Mouse (Mus musculus): ENCODE data around the gene Gm16181.

DNA sequence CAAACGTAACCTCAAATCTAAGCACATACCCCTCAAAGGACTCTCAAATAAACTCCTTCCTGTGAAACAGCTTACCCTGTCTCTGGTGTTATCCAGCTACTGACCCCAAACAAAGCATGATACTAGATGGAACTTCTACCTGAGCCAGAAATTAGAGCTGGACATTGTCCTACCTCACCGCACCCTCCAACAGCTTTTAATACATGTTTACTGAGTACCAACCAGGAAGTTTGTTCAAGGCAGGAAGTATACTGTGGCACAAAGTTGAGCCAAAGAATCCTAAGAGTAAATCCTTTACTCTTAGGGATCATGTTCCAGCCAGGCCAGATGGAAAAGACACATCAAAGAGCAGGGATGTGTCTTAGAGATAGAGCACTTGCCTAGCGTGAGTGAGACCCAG is 10.0 kb upstream of the Gm16181 start:
- TF ChIP-seq CTCF (IDR thresholded peaks at IDR 0.05; ENCODE audit: control insufficient read depth, insufficient read depth, insufficient replicate concordance, low read depth, low read length) = no peak
- no peak for TF ChIP-seq POLR2A (IDR thresholded peaks at IDR 0.05; ENCODE audit: control insufficient read depth, low read depth, low read length)

Data from testis, adult 2 months (tissue).